Mouse (Mus musculus) erythroblast, embryonic 14.5 days (primary cell): ENCODE measurements around the gene Tmem108.

Experiments used
- GATA1 ChIP-seq: IDR thresholded peaks from 2 replicates; pipeline ENCODE4 v1.6.1; 2012; ENCODE audit warnings: low read length, inconsistent platforms, mixed read lengths
- TAL1 ChIP-seq: IDR thresholded peaks from 3 replicates; pipeline ENCODE4 v1.6.1; 2012; ENCODE audit warnings: low read length, inconsistent platforms, mixed read lengths

- TF ChIP-seq GATA1 = no peak
- no peak for TF ChIP-seq TAL1
Measured at GRCm38 (mm10) chr9:103661873-103662272, 99.8 kb downstream of the Tmem108 start.
